Mouse (Mus musculus): ENCODE data around the gene Nipal1.

- TF ChIP-seq CTCF (IDR thresholded peaks at IDR 0.05; ENCODE audit: borderline replicate concordance, insufficient read depth, low read length) = no peak
- no peak for TF ChIP-seq POLR2A (IDR thresholded peaks at IDR 0.05; ENCODE audit: low read depth, low read length)
These were observed 63.1 kb downstream of the Nipal1 start for GRCm38 (mm10) chr5:72710572-72711278.
